Mouse (Mus musculus): ENCODE results near the gene Akr1a1. TPM values are rescaled to one million over a fixed set of nuclear protein-coding genes. Genes with fewer than 3 reads are reported as not detected.
"Not testable (repeated sequence)": the region's sequence is repeated elsewhere in the genome, so short reads cannot be mapped to it uniquely, and the experiment has no call there.

The Akr1a1 gene
- total RNA-seq, 1 experiment = 262 TPM

- no peaks in the 10 kb centered on the region for H3K9me3 ChIP-seq (ENCODE audit: control insufficient read depth, insufficient read depth, low read depth, low read length)
- peak overlapping the region; percentile 84 for H3K9ac ChIP-seq (ENCODE audit: insufficient read depth, low read depth, low read length, poor library complexity, severe bottlenecking)
- peak overlapping the region; percentile 90 for H3K27ac ChIP-seq (ENCODE audit: insufficient read depth, low read depth, low read length, poor library complexity, severe bottlenecking)
- in situ Hi-C loops (cut with MboI; ENCODE audit: low sequenced_read_pairs in 2 of 2, unreplicated experiment in 2 of 2) = no loop called here
- TF ChIP-seq MAFK (IDR thresholded peaks at IDR 0.05; ENCODE audit: insufficient read depth, low read depth, low read length) = no peak
- TF ChIP-seq ZNF384 (IDR thresholded peaks at IDR 0.05; ENCODE audit: low read depth, low read length) = no peak
- no peak for TF ChIP-seq ZC3H11A (IDR thresholded peaks at IDR 0.05; ENCODE audit: borderline replicate concordance, low read depth, low read length)
- no peak for TF ChIP-seq CHD2 (IDR thresholded peaks at IDR 0.05; ENCODE audit: low read depth, low read length)
- no peak for TF ChIP-seq HCFC1 (IDR thresholded peaks at IDR 0.05; ENCODE audit: borderline replicate concordance, insufficient read depth, low read length)
- peaks cover 3 to 5% of the 10 kb centered on the region in 2 experiments; a peak in 2 of 4 replicates for H3K4me1 ChIP-seq (ENCODE audit: control insufficient read depth in 2 of 2, insufficient read depth in 2 of 2, low read length in 2 of 2, poor library complexity in 1 of 2)
- peaks cover 21% of the 10 kb centered on the region for H3K36me3 ChIP-seq (ENCODE audit: control insufficient read depth, insufficient read depth, low read length, poor library complexity, severe bottlenecking)
- DNase-seq (ENCODE audit: low read depth, low spot score) = no peak
- H3K4me3 ChIP-seq (ENCODE audit: insufficient read depth in 1 of 2, low read depth in 1 of 2, low read length in 2 of 2, poor library complexity in 1 of 2, severe bottlenecking in 1 of 2) = peak overlapping the region in 1 of 2 experiments; percentile 47; a peak in 2 of 4 replicates
These were observed 33.2 kb upstream of the Akr1a1 start for GRCm38 (mm10) chr4:116684665-116685064.

- Histone ChIP-seq H3K4me1 (ENCODE audit: control insufficient read depth in 2 of 2, insufficient read depth in 2 of 2, low read length in 2 of 2, poor library complexity in 1 of 2) (peaks cover 3 to 5% of the 10 kb centered on the region in 2 experiments; a peak in 2 of 4 replicates), H3K4me3 (ENCODE audit: insufficient read depth in 1 of 2, low read depth in 1 of 2, low read length in 2 of 2, poor library complexity in 1 of 2, severe bottlenecking in 1 of 2) (no peak overlapping the region), H3K9ac (ENCODE audit: insufficient read depth, low read depth, low read length, poor library complexity, severe bottlenecking) (no peak overlapping the region), H3K27ac (ENCODE audit: insufficient read depth, low read depth, low read length, poor library complexity, severe bottlenecking) (no peak overlapping the region), H3K9me3 (ENCODE audit: control insufficient read depth, insufficient read depth, low read depth, low read length) (no peaks in the 10 kb centered on the region), H3K36me3 (ENCODE audit: control insufficient read depth, insufficient read depth, low read length, poor library complexity, severe bottlenecking) (peaks cover 14% of the 10 kb centered on the region)
- no peak for TF ChIP-seq ZNF384 (IDR thresholded peaks at IDR 0.05; ENCODE audit: low read depth, low read length)
- TF ChIP-seq HCFC1 (IDR thresholded peaks at IDR 0.05; ENCODE audit: borderline replicate concordance, insufficient read depth, low read length) = no peak
- TF ChIP-seq MAFK (IDR thresholded peaks at IDR 0.05; ENCODE audit: insufficient read depth, low read depth, low read length) = no peak
- TF ChIP-seq CHD2 (IDR thresholded peaks at IDR 0.05; ENCODE audit: low read depth, low read length) = no peak
- no peak for TF ChIP-seq ZC3H11A (IDR thresholded peaks at IDR 0.05; ENCODE audit: borderline replicate concordance, low read depth, low read length)
- in situ Hi-C loops (cut with MboI; ENCODE audit: low sequenced_read_pairs in 2 of 2, unreplicated experiment in 2 of 2) = no loop called here
- no peak for DNase-seq (ENCODE audit: low read depth, low spot score)
These were observed 32.5 kb upstream of the Akr1a1 start for GRCm38 (mm10) chr4:116683957-116684356.

- H3K9me3 ChIP-seq (ENCODE audit: control insufficient read depth, insufficient read depth, low read depth, low read length); DNase-seq (ENCODE audit: low read depth, low spot score); H3K4me3 ChIP-seq (ENCODE audit: insufficient read depth in 1 of 2, low read depth in 1 of 2, low read length in 2 of 2, poor library complexity in 1 of 2, severe bottlenecking in 1 of 2); H3K9ac ChIP-seq (ENCODE audit: insufficient read depth, low read depth, low read length, poor library complexity, severe bottlenecking); H3K36me3 ChIP-seq (ENCODE audit: control insufficient read depth, insufficient read depth, low read length, poor library complexity, severe bottlenecking); H3K4me1 ChIP-seq (ENCODE audit: control insufficient read depth in 2 of 2, insufficient read depth in 2 of 2, low read length in 2 of 2, poor library complexity in 1 of 2); H3K27ac ChIP-seq (ENCODE audit: insufficient read depth, low read depth, low read length, poor library complexity, severe bottlenecking); in situ Hi-C loops (cut with MboI; ENCODE audit: low sequenced_read_pairs in 2 of 2, unreplicated experiment in 2 of 2): not testable (repeated sequence)
- TF ChIP-seq MAFK (IDR thresholded peaks at IDR 0.05; ENCODE audit: insufficient read depth, low read depth, low read length) = peak; percentile 81
These were observed 29.0 kb upstream of the Akr1a1 start for GRCm38 (mm10) chr4:116680521-116680920.

GRCm38 (mm10) chr4:116679141-116679540, 27.7 kb upstream of the Akr1a1 start:
- no peak for DNase-seq (ENCODE audit: low read depth, low spot score)
- Histone ChIP-seq H3K9me3 (ENCODE audit: control insufficient read depth, insufficient read depth, low read depth, low read length) (no peaks in the 10 kb centered on the region), H3K4me1 (ENCODE audit: control insufficient read depth in 2 of 2, insufficient read depth in 2 of 2, low read length in 2 of 2, poor library complexity in 1 of 2) (peaks cover 0 to 5% of the 10 kb centered on the region in 2 experiments; a peak in 1 of 4 replicates), H3K36me3 (ENCODE audit: control insufficient read depth, insufficient read depth, low read length, poor library complexity, severe bottlenecking) (no peaks in the 10 kb centered on the region), H3K27ac (ENCODE audit: insufficient read depth, low read depth, low read length, poor library complexity, severe bottlenecking) (no peak overlapping the region), H3K9ac (ENCODE audit: insufficient read depth, low read depth, low read length, poor library complexity, severe bottlenecking) (no peak overlapping the region), H3K4me3 (ENCODE audit: insufficient read depth in 1 of 2, low read depth in 1 of 2, low read length in 2 of 2, poor library complexity in 1 of 2, severe bottlenecking in 1 of 2) (no peak overlapping the region)
- TF ChIP-seq MAFK (IDR thresholded peaks at IDR 0.05; ENCODE audit: insufficient read depth, low read depth, low read length) (no peak), CHD2 (IDR thresholded peaks at IDR 0.05; ENCODE audit: low read depth, low read length) (no peak), ZC3H11A (IDR thresholded peaks at IDR 0.05; ENCODE audit: borderline replicate concordance, low read depth, low read length) (no peak), HCFC1 (IDR thresholded peaks at IDR 0.05; ENCODE audit: borderline replicate concordance, insufficient read depth, low read length) (no peak), ZNF384 (IDR thresholded peaks at IDR 0.05; ENCODE audit: low read depth, low read length) (no peak)
- in situ Hi-C loops (cut with MboI; ENCODE audit: low sequenced_read_pairs in 2 of 2, unreplicated experiment in 2 of 2) = no loop called here

GRCm38 (mm10) chr4:116677808-116678207, 26.3 kb upstream of the Akr1a1 start:
- Histone ChIP-seq H3K9ac (ENCODE audit: insufficient read depth, low read depth, low read length, poor library complexity, severe bottlenecking) (no peak overlapping the region), H3K36me3 (ENCODE audit: control insufficient read depth, insufficient read depth, low read length, poor library complexity, severe bottlenecking) (no peaks in the 10 kb centered on the region), H3K4me1 (ENCODE audit: control insufficient read depth in 2 of 2, insufficient read depth in 2 of 2, low read length in 2 of 2, poor library complexity in 1 of 2) (peaks cover 0 to 5% of the 10 kb centered on the region in 2 experiments; a peak in 1 of 4 replicates), H3K9me3 (ENCODE audit: control insufficient read depth, insufficient read depth, low read depth, low read length) (no peaks in the 10 kb centered on the region), H3K4me3 (ENCODE audit: insufficient read depth in 1 of 2, low read depth in 1 of 2, low read length in 2 of 2, poor library complexity in 1 of 2, severe bottlenecking in 1 of 2) (no peak overlapping the region), H3K27ac (ENCODE audit: insufficient read depth, low read depth, low read length, poor library complexity, severe bottlenecking) (no peak overlapping the region)
- TF ChIP-seq ZNF384 (IDR thresholded peaks at IDR 0.05; ENCODE audit: low read depth, low read length) (no peak), MAFK (IDR thresholded peaks at IDR 0.05; ENCODE audit: insufficient read depth, low read depth, low read length) (no peak), CHD2 (IDR thresholded peaks at IDR 0.05; ENCODE audit: low read depth, low read length) (no peak), ZC3H11A (IDR thresholded peaks at IDR 0.05; ENCODE audit: borderline replicate concordance, low read depth, low read length) (no peak), HCFC1 (IDR thresholded peaks at IDR 0.05; ENCODE audit: borderline replicate concordance, insufficient read depth, low read length) (no peak)
- no peak for DNase-seq (ENCODE audit: low read depth, low spot score)
- in situ Hi-C loops (cut with MboI; ENCODE audit: low sequenced_read_pairs in 2 of 2, unreplicated experiment in 2 of 2) = no loop called here

Measured in ES-E14 (cell line).